Mouse (Mus musculus) layer of hippocampus, adult 9-10 months (tissue): Measurements from ENCODE around the gene Glb1.
"Not testable (repeated sequence)": the region's sequence is repeated elsewhere in the genome, so short reads cannot be mapped to it uniquely, and the experiment has no call there.

Experiments
- DNase-seq: peaks from one replicate; pipeline ENCODE4 v3.0.0; 2022; ENCODE audit warnings: low spot score

The Glb1 gene

GRCm38 (mm10) chr9:114501913-114502312 is 101.0 kb downstream of the Glb1 start:
- DNase-seq, result no peak

GRCm38 (mm10) chr9:114502711-114503427 is 102.0 kb downstream of the Glb1 start:
- DNase-seq, result no peak

GRCm38 (mm10) chr9:114504816-114505215 is 103.9 kb downstream of the Glb1 start, which contains the start of gene Ccr4:
Gene Ccr4 (minus strand): TSS chr9:114504916.
- no peak for DNase-seq

- DNase-seq, result no peak
Measured at GRCm38 (mm10) chr9:114506564-114506963, 105.7 kb downstream of the Glb1 start.

- DNase-seq, result no peak
Measured at GRCm38 (mm10) chr9:114507421-114507820, 106.5 kb downstream of the Glb1 start.

GRCm38 (mm10) chr9:114509785-114510184 is 108.9 kb downstream of the Glb1 start:
- no peak for DNase-seq

- DNase-seq, result no peak
Measured at GRCm38 (mm10) chr9:114512831-114513230, 112.0 kb downstream of the Glb1 start.

- no peak for DNase-seq
Measured at GRCm38 (mm10) chr9:114515364-114515763, 114.5 kb downstream of the Glb1 start, which contains the start of gene C130032M10Rik. Gene C130032M10Rik (plus strand): TSS chr9:114515697.

GRCm38 (mm10) chr9:114517924-114518497 is 117.1 kb downstream of the Glb1 start:
- DNase-seq, result no peak

GRCm38 (mm10) chr9:114518812-114519477 is 118.1 kb downstream of the Glb1 start:
- no peak for DNase-seq

- DNase-seq, result not testable (repeated sequence)
Measured at GRCm38 (mm10) chr9:114520529-114520928, 119.7 kb downstream of the Glb1 start.

- DNase-seq, result no peak
Measured at GRCm38 (mm10) chr9:114522041-114522440, 121.2 kb downstream of the Glb1 start.

- DNase-seq, result no peak
Measured at GRCm38 (mm10) chr9:114522501-114522900, 121.6 kb downstream of the Glb1 start.
